ENCODE assay signal across 8 mouse cellular contexts in genomic region chr8:70754043-70754870, GRCm38 (mm10). TPM values are rescaled to one million over a fixed set of nuclear protein-coding genes. Genes with fewer than 3 reads are reported as not detected.
DNase-seq lines count a peak whose midpoint lies in the region; ATAC-seq lines count a peak whose summit lies in the region.

Gene Rab3a, plus strand, starts transcription at chr8:70754679.

- H3K27me3 ChIP-seq in hindbrain, embryonic 12.5 days, result no peaks in the 10 kb centered on the region; the same call in 1 of the 2 replicates

- H3K4me1 ChIP-seq in hindbrain, embryonic 12.5 days, result peaks cover 38% of the 10 kb centered on the region

- peak within 1 kb of the TSS; percentile 84 for H3K9ac ChIP-seq in hindbrain, embryonic 12.5 days

- no peaks in the 10 kb centered on the region for H3K9me3 ChIP-seq in hindbrain, embryonic 12.5 days (replicated peaks)

- peak within 1 kb of the TSS; percentile 92 for H3K4me2 ChIP-seq in hindbrain, embryonic 12.5 days (replicated peaks)

- H3K4me3 ChIP-seq in hindbrain, embryonic 12.5 days, result peak within 1 kb of the TSS; percentile 70

- DNase-seq in Muller cell, postnatal 12 days (ENCODE audit: inconsistent ontology term), result peak; percentile 98
- peak; percentile 99 for DNase-seq in cerebellum, adult 9-11 months
- peak; percentile 96 to 97 for DNase-seq in frontal cortex, postnatal 10 days (ENCODE audit: low spot score in 2 of 2)
- DNase-seq in layer of hippocampus, postnatal 14 days (ENCODE audit: low spot score in 2 of 2), result peak; percentile 92 to 98
- peak; percentile 96 for DNase-seq in lung, postnatal 14 days
- peak; percentile 94 for DNase-seq in retina, adult 2 months (ENCODE audit: low read depth, low spot score)
- DNase-seq in thymus, postnatal 36 days, result peak; percentile 91 to 96

- H3K27ac ChIP-seq in hindbrain, embryonic 12.5 days, result peak within 1 kb of the TSS; percentile 89

- peak; percentile 96 for ATAC-seq in hindbrain, embryonic 12.5 days (ENCODE audit: low FRiP score)

- H3K36me3 ChIP-seq in hindbrain, embryonic 12.5 days, result peaks cover 24% of the 10 kb centered on the region

- 9% methylated on average over 36 of the region's 37 CpGs for WGBS in hindbrain, embryonic 12.5 days

RNA-seq across cellular contexts. Expression of gene Rab3a, which starts in this region (rescaled TPM):
- polyA plus RNA-seq in hindbrain, embryonic 12.5 days (2016; fragmentation: Nextera tagmentation; extraction: Ambion mirVana), result 126 and 134 TPM in 2 replicates
- 100 to 1,000 TPM; 793 to 809 TPM for total RNA-seq in layer of hippocampus, postnatal 14 days (2021)

Comparison
In these comparisons a context has a peak if more than half of its experiments do, and no peak if none do; other contexts are left out.
1. Peak in every context shown above with its lines: DNase-seq, ATAC-seq, H3K4me3 ChIP-seq and H3K27ac ChIP-seq.